Mouse (Mus musculus) kidney, adult 2 months (tissue): ENCODE results near the gene Exoc3.

Source experiments
- CTCF ChIP-seq: fragments of 200-500 bp; conservative IDR thresholded peaks from 2 replicates; pipeline ENCODE4 v1.5.1; 2011; ENCODE audit warnings: low read depth, mild to moderate bottlenecking, control low read depth, low read length, moderate library complexity, mixed read lengths; ENCODE audit not compliant: insufficient read depth, insufficient read length
- POLR2A ChIP-seq: fragments of 200-500 bp; IDR thresholded peaks from one replicate; pipeline ENCODE4 v1.6.1; 2011; ENCODE audit warnings: low read depth, low read length, control low read depth

DNA sequence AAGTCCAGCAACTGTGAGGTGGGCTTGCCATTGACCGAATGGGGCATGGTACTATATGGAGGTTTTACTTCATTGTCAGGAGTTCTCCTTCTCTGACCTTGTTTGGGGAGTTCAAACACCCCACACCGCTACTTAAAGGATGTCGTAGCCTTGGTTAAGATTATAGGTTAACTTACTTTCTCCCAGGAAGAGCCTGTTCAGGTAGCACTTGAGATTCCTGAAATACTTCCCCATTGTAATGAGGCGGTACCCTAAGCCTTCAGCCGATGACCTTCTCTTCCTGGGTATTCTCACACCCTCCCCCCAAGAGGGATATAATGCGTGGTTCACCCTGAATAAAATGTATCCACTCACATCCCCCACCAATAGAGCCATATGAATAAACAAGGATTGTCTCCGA, 29.0 kb upstream of the Exoc3 start:
- no peak for TF ChIP-seq POLR2A
- TF ChIP-seq CTCF = no peak
